In the genomic region with DNA sequence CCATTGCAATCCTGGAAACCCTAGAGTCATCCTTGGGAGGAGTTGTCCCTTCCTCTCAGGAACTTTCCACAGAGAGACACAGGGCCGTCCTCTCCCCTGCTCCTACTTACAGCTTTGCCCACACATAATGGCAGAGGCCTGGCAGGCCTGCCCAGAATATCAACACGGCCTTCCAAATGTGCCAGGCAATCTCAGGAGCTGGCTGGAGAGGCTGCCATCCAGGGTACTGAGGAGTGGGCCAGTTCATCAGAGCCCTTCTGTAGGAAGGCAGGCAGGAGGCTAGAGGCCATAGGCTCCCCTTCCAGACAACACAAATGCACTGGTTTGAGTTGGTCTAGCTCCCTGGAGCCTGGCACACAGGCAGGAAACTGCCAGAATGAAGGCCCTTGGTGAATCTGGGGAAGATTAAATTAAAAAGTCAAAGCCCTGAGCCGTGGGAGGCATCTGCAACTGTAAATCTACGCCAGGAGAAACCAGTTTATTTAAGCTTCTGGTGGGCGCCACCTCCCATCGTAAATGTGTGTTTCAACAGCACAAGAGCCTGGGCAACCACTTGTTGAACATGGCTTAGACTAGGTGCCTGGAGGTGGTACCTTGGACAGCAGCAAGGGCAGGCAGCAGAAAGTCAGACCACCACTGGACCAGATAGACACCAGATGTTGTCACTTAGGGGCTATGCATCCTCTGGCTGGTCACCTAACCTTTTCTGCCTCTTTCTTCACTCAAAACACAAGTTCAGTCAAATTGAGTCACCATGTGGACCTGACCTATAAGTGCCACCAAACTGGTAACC, we compare ENCODE assay signal across 11 mouse cellular contexts.
DNase-seq lines count a peak whose midpoint lies in the region; ATAC-seq lines count a peak whose summit lies in the region.
"Had no signal": no experiment of that assay in that cellular context is flagged by ENCODE, and none has a peak within 500 bp of the region (broad histone marks: within the 10 kb centered on the region; RNA-seq: fewer than 3 reads in every experiment).

No protein-coding gene starts in this region.

- WGBS in hindbrain, embryonic 16.5 days: 70% methylated on average over 6 of the region's 6 CpGs

- H3K9me3 ChIP-seq in hindbrain, embryonic 16.5 days (ENCODE audit: control insufficient read depth, low read length): no peaks in the 10 kb centered on the region
- H3K9me3 ChIP-seq: heart, embryonic 12.5 days had no signal

- peak; percentile 41 to 58 for DNase-seq in frontal cortex, adult 2 months (ENCODE audit: extremely low spot score in 1 of 2, low spot score in 1 of 2)
- no peak for DNase-seq in frontal cortex, postnatal 10 days (ENCODE audit: low spot score in 2 of 2)
- peak; percentile 63 to 73 for DNase-seq in kidney, postnatal 4 days
- DNase-seq in kidney, adult 9 months: no peak
- DNase-seq in NIH3T3 (ENCODE audit: low read depth) (peak; percentile 10), liver (no peak)
- no peak for DNase-seq in ovary, adult 18-20 months (ENCODE audit: low spot score)
- DNase-seq: cerebellum, adult 11 months; thymus, adult 2 months had no signal

- no peak overlapping the region for H3K9ac ChIP-seq in hindbrain, embryonic 16.5 days (ENCODE audit: low read depth, low read length)
- H3K9ac ChIP-seq: heart, embryonic 12.5 days had no signal

- no peak overlapping the region for H3K4me2 ChIP-seq in hindbrain, embryonic 16.5 days (ENCODE audit: low read length)
- H3K4me2 ChIP-seq: heart, embryonic 12.5 days had no signal

- H3K4me3 ChIP-seq in hindbrain, embryonic 16.5 days (ENCODE audit: low read length): no peak overlapping the region
- H3K4me3 ChIP-seq: heart, embryonic 12.5 days had no signal

- H3K27ac ChIP-seq in hindbrain, embryonic 16.5 days (ENCODE audit: low read depth, low read length): no peak overlapping the region

- ATAC-seq in hindbrain, embryonic 16.5 days: peak; percentile 90

- H3K27me3 ChIP-seq in hindbrain, embryonic 16.5 days (replicated peaks; ENCODE audit: control insufficient read depth, insufficient read depth, low read length): no peaks in the 10 kb centered on the region
- H3K27me3 ChIP-seq: heart, embryonic 12.5 days had no signal

- no peaks in the 10 kb centered on the region for H3K36me3 ChIP-seq in hindbrain, embryonic 16.5 days (ENCODE audit: control insufficient read depth, insufficient read depth, low read length)
- H3K36me3 ChIP-seq: heart, embryonic 12.5 days had no signal

- peaks cover 2% of the 10 kb centered on the region; the same call in 1 of the 2 replicates for H3K4me1 ChIP-seq in hindbrain, embryonic 16.5 days (ENCODE audit: control insufficient read depth, insufficient read depth, low read depth, low read length)
- H3K4me1 ChIP-seq: heart, embryonic 12.5 days had no signal

Comparison
In these comparisons a context has a peak if more than half of its experiments do, and no peak if none do; other contexts are left out.
1. DNase-seq: peak in frontal cortex, adult 2 months (2 of 2), kidney, postnatal 4 days (2 of 2) and NIH3T3 (single experiment); none in frontal cortex, postnatal 10 days (0 of 2), kidney, adult 9 months (single experiment), liver (single experiment) and ovary, adult 18-20 months (single experiment).